Mouse (Mus musculus): ENCODE data around the gene Col5a1. TPM values are rescaled to one million over a fixed set of nuclear protein-coding genes. Genes with fewer than 3 reads are reported as not detected.

The Col5a1 gene
- polyA plus RNA-seq, 1 experiment from 2014 or later = 39.5 TPM

DNA sequence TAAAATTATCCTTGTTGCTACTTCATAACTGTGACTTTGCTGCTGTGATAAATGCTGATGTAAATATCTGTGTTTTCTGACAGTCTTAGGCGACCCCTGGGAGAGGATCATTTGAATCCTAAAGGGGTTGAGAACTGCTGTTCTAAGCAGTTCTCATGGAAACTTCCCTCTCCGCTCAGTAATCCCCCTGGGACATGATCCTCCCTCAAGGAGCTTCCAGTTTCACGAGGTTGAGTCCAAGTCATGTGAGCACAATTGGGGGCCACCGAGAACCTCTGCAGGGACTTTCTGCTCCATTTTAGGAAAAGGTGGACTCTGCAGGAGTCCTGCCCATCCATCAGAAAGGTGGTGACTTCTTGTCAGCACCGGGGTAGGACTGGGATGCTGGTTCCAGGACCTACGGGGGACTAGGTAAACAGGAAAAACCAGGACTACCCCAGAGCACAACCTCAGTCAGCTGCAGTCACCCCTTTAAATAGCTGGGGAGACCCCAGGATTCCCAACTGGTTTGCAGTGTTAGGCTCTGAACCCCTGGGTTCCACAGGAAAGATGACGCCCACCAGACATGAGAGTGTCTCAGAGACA lies 38.3 kb upstream of the Col5a1 start:
- Histone ChIP-seq H3K4me1 (replicated peaks; ENCODE audit: control insufficient read depth, insufficient read depth, low read length) (peaks cover 3% of the 10 kb centered on the region; the same call in 1 of the 2 replicates), H3K4me2 (replicated peaks; ENCODE audit: low read depth) (no peak overlapping the region), H3K27me3 (replicated peaks; ENCODE audit: control insufficient read depth, insufficient read depth, low read length) (no peaks in the 10 kb centered on the region), H3K27ac (ENCODE audit: low read depth, low read length) (peak overlapping the region; percentile 62; the same call in 1 of the 2 replicates), H3K9me3 (ENCODE audit: control insufficient read depth) (no peaks in the 10 kb centered on the region), H3K36me3 (ENCODE audit: control insufficient read depth, insufficient read depth) (no peaks in the 10 kb centered on the region), H3K4me3 (ENCODE audit: low read depth, low read length) (no peak overlapping the region), H3K9ac (ENCODE audit: low read depth, low read length) (no peak overlapping the region)
- no peak for TF ChIP-seq CTCF (IDR thresholded peaks at IDR 0.05; ENCODE audit: low read depth)
- no peak for ATAC-seq
- WGBS = 60% methylated on average over 7 of the region's 7 CpGs

DNA sequence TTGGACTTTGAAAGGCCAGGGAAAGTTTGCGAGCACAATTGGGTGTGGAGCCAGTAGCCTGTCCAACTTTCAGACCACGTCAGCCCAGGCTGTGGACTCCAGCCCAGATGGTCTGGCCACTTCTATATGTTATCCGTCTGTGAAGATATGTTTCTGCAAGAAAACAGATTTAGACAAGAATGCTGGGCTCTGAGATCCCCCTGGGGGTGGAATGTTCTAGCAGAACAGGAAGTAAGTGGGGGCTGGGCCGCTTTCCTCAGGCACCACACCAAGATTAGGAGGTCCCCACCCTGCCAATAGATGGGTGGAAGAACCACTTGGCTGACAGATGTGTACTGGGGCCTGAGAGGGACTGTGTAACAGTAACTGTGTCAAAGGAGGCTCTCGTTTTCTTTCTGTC lies 37.8 kb upstream of the Col5a1 start:
- H3K27ac ChIP-seq (ENCODE audit: low read depth, low read length) = peak overlapping the region; percentile 62; the same call in 1 of the 2 replicates
- H3K27me3 ChIP-seq (replicated peaks; ENCODE audit: control insufficient read depth, insufficient read depth, low read length) = no peaks in the 10 kb centered on the region
- WGBS = 43% methylated on average over 5 of the region's 5 CpGs
- no peak overlapping the region for H3K9ac ChIP-seq (ENCODE audit: low read depth, low read length)
- H3K9me3 ChIP-seq (ENCODE audit: control insufficient read depth) = no peaks in the 10 kb centered on the region
- no peaks in the 10 kb centered on the region for H3K36me3 ChIP-seq (ENCODE audit: control insufficient read depth, insufficient read depth)
- TF ChIP-seq CTCF (IDR thresholded peaks at IDR 0.05; ENCODE audit: low read depth) = peak; percentile 23
- H3K4me2 ChIP-seq (replicated peaks; ENCODE audit: low read depth) = no peak overlapping the region
- no peak overlapping the region for H3K4me3 ChIP-seq (ENCODE audit: low read depth, low read length)
- H3K4me1 ChIP-seq (replicated peaks; ENCODE audit: control insufficient read depth, insufficient read depth, low read length) = peaks cover 3% of the 10 kb centered on the region; the same call in 1 of the 2 replicates
- ATAC-seq = no peak

DNA sequence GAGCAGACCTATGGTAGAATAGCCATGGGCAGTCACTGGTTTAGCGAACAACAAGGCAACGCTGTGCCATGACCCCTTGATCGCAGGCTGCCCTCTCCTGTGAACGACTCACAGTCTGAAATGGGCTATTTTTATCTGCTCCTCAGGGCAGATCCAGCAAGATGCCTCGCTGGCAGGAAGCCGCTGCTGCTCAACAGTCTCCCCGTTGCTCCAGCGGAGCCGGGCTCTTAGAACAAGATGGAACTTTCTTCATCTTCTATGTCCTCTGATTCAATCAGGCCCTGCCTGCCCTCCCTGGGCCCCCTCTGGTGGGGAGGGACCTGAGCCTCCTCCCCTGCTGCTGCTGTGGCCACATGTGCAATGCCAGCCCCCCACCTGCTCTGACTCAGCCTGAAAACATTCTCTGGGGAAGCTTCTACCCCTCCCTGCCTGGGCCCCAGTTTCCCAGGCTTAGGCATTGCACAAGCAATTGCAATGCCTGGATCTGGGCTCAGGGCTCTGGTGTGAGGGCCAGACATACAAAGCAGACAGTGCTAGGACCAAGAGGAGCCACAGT lies 27.8 kb upstream of the Col5a1 start:
- Histone ChIP-seq H3K4me2 (replicated peaks; ENCODE audit: low read depth) (no peak overlapping the region), H3K4me3 (ENCODE audit: low read depth, low read length) (no peak overlapping the region), H3K27me3 (replicated peaks; ENCODE audit: control insufficient read depth, insufficient read depth, low read length) (no peaks in the 10 kb centered on the region), H3K9me3 (ENCODE audit: control insufficient read depth) (no peaks in the 10 kb centered on the region), H3K9ac (ENCODE audit: low read depth, low read length) (0 out of 2 replicates have a peak overlapping the region, but pooled peaks have one; percentile 3), H3K27ac (ENCODE audit: low read depth, low read length) (peak overlapping the region; percentile 60), H3K36me3 (ENCODE audit: control insufficient read depth, insufficient read depth) (no peaks in the 10 kb centered on the region), H3K4me1 (replicated peaks; ENCODE audit: control insufficient read depth, insufficient read depth, low read length) (peaks cover 3% of the 10 kb centered on the region; the same call in 1 of the 2 replicates)
- no peak for TF ChIP-seq CTCF (IDR thresholded peaks at IDR 0.05; ENCODE audit: low read depth)
- 41% methylated on average over 9 of the region's 9 CpGs for WGBS
- peak; percentile 60; the same call in 1 of the 2 replicates for ATAC-seq

DNA sequence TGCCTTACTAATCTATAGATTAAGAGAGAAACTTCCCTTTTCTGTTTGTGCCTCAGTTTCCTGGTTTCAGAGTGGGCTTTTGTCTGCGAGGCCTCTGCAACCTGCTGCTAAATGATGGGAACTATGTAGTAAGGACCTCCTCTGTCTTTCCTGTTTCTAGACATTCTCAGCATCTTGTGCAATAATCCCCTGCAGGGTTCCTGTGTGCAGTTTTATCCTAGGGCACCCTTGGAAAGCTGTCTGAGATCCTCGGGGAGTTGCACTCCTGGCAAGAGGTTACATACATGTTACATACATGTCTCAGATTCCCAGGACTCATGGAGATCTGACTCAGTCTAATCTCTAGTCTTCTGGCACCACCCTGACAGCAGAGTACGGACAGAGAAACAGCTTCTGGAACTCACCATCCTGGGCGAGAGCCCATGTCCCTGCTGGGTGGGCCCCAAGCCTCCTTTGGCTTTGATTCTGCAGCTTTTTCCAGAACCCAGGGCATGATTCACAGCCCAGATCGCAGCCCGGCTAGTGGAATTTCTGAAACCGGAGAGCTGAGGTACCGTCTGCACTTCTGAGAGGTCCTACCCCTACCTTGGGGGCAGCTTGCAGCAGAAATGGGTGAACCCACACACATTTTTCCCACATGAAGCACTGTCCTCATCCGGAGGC lies 24.5 kb upstream of the Col5a1 start:
- no peak overlapping the region for H3K9ac ChIP-seq (ENCODE audit: low read depth, low read length)
- H3K27ac ChIP-seq (ENCODE audit: low read depth, low read length) = no peak overlapping the region
- WGBS = 80% methylated on average over 9 of the region's 9 CpGs
- H3K4me1 ChIP-seq (replicated peaks; ENCODE audit: control insufficient read depth, insufficient read depth, low read length) = peaks cover 3% of the 10 kb centered on the region; the same call in 1 of the 2 replicates
- TF ChIP-seq CTCF (IDR thresholded peaks at IDR 0.05; ENCODE audit: low read depth) = no peak
- no peaks in the 10 kb centered on the region for H3K27me3 ChIP-seq (replicated peaks; ENCODE audit: control insufficient read depth, insufficient read depth, low read length)
- H3K4me2 ChIP-seq (replicated peaks; ENCODE audit: low read depth) = no peak overlapping the region
- H3K36me3 ChIP-seq (ENCODE audit: control insufficient read depth, insufficient read depth) = no peaks in the 10 kb centered on the region
- H3K9me3 ChIP-seq (ENCODE audit: control insufficient read depth) = no peaks in the 10 kb centered on the region
- no peak overlapping the region for H3K4me3 ChIP-seq (ENCODE audit: low read depth, low read length)
- no peak for ATAC-seq

DNA sequence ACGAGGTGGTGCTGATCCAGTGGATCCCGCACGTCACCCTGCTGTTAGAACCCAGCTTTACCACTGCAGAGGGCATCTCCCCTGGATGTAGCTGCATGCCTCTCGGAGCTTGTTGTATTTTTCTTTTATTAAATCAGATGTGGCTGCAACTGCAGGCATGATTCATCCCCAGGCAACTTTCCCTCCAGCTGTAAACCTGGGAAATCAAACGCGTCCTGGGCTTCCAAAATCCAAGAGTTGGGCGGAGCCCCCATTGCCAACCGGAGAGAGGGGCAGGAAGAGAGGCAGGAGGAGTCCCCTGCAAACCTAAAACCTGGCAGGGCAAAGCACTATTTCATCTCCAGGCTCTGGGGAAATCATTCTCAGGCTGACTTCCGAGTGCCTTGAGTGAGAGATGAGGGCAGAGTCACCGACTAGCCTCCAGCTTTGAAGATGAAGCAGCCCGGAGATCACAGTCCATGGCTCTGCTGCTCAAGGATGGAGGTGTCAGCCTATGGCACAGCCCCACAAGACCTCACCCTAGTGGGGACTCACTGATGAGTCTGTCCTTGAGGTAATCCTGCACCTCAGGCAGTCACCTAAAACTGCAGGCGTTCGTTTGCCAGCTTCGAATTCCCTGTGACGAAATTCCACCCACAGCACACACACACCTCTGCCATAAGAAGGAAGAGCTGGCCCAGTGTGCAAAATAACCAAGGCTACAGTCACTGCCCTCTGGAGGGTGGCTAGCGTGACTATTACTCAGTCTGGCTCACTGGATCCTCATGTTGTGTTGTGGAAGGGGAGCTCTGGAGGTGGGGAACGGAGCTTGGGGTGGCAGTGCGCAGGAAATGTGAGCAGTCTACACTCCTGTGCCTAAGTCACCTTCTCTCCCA lies 21.5 kb upstream of the Col5a1 start:
- H3K36me3 ChIP-seq (ENCODE audit: control insufficient read depth, insufficient read depth) = no peaks in the 10 kb centered on the region
- TF ChIP-seq CTCF (IDR thresholded peaks at IDR 0.05; ENCODE audit: low read depth) = no peak
- no peak for ATAC-seq
- H3K27me3 ChIP-seq (replicated peaks; ENCODE audit: control insufficient read depth, insufficient read depth, low read length) = no peaks in the 10 kb centered on the region
- no peak overlapping the region for H3K4me2 ChIP-seq (replicated peaks; ENCODE audit: low read depth)
- no peaks in the 10 kb centered on the region for H3K9me3 ChIP-seq (ENCODE audit: control insufficient read depth)
- H3K4me1 ChIP-seq (replicated peaks; ENCODE audit: control insufficient read depth, insufficient read depth, low read length) = no peaks in the 10 kb centered on the region
- no peak overlapping the region for H3K27ac ChIP-seq (ENCODE audit: low read depth, low read length)
- no peak overlapping the region for H3K4me3 ChIP-seq (ENCODE audit: low read depth, low read length)
- 65% methylated on average over 18 of the region's 18 CpGs for WGBS
- no peak overlapping the region for H3K9ac ChIP-seq (ENCODE audit: low read depth, low read length)

DNA sequence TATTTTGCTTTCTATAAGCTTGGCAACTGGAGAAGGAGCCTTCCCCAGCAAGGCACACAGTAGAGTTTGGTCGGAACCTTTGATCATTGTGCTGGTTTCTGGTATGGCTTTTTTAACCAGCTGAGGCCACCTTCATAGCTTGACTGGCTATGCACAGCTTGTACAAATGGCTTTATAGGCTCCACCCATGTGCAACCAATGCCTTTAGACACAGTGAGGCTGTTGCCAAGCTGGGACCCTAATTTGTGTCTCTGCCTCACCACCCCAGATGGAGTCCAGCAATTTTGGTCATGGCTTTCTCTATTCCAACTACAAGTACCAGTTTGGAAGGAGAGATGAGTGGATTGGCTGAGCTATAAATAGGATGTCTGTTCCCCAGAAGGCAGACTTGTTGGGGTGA lies 15.6 kb upstream of the Col5a1 start:
- 89% methylated on average over 1 of the region's 1 CpGs for WGBS
- Histone ChIP-seq H3K36me3 (ENCODE audit: control insufficient read depth, insufficient read depth) (no peaks in the 10 kb centered on the region), H3K9ac (ENCODE audit: low read depth, low read length) (no peak overlapping the region), H3K27me3 (replicated peaks; ENCODE audit: control insufficient read depth, insufficient read depth, low read length) (no peaks in the 10 kb centered on the region), H3K4me1 (replicated peaks; ENCODE audit: control insufficient read depth, insufficient read depth, low read length) (no peaks in the 10 kb centered on the region), H3K9me3 (ENCODE audit: control insufficient read depth) (no peaks in the 10 kb centered on the region), H3K4me2 (replicated peaks; ENCODE audit: low read depth) (no peak overlapping the region), H3K27ac (ENCODE audit: low read depth, low read length) (no peak overlapping the region), H3K4me3 (ENCODE audit: low read depth, low read length) (no peak overlapping the region)
- TF ChIP-seq CTCF (IDR thresholded peaks at IDR 0.05; ENCODE audit: low read depth) = no peak
- no peak for ATAC-seq

Data from intestine, postnatal 0 days (tissue).